Mouse (Mus musculus): Measurements from ENCODE around the gene Rab4b. TPM values are rescaled to one million over a fixed set of nuclear protein-coding genes. Genes with fewer than 3 reads are reported as not detected.

The Rab4b gene
- 51.2 and 53.5 TPM in 2 replicates for polyA plus RNA-seq (2016; fragmentation: Nextera tagmentation; extraction: Ambion mirVana)

GRCm38 (mm10) chr7:27178324-27179216 lies at the start of gene Rab4b:
Gene Rab4b (minus strand): TSS chr7:27178896.
- Histone ChIP-seq H3K4me3 (peak within 1 kb of the TSS; percentile 63), H3K9ac (peak within 1 kb of the TSS; percentile 57), H3K27ac (ENCODE audit: poor library complexity, severe bottlenecking) (peak within 1 kb of the TSS; percentile 83), H3K36me3 (peaks cover 33% of the 10 kb centered on the region), H3K4me1 (replicated peaks) (peaks cover 12% of the 10 kb centered on the region), H3K4me2 (peak within 1 kb of the TSS; percentile 64), H3K9me3 (replicated peaks) (no peaks in the 10 kb centered on the region), H3K27me3 (replicated peaks) (no peaks in the 10 kb centered on the region)
- WGBS: under 1% methylated on average over 53 of the region's 53 CpGs
- peak; percentile 98 for ATAC-seq (ENCODE audit: insufficient number of reproducible peaks, low FRiP score)

DNA sequence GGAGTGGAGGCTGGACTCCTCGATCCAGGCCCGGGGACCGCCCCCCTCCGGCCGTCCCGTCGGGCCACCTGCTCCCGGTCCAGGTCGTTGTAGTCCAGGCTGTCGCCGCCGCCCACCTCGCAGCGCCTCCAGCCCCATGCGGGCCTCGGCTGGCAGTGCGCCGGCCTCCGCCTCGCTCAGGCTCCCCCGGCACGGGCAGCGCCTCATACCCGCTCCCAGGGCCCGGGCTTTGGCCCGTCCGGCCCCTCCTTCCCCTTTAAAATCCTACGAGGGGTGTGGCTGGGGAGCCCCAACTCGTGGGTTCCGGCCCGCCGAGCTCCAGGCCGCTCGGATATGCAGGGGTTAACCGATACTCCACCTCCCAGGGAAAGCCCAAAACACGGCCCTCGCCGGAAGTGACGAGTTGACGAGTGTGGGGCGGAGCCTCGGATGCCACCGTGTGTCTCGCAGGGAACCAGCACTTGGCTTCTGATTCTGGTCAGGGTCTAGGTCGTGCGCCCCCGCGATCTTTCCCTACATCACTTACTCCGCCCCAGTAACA lies 49.7 kb upstream of the Rab4b start, which contains the start of gene Itpkc:
TSS of gene Itpkc (minus strand) at position 381 of the 541 bp plus-strand sequence.
- H3K4me1 ChIP-seq (replicated peaks): peaks cover 42% of the 10 kb centered on the region
- peak within 1 kb of the TSS; percentile 78 for H3K9ac ChIP-seq
- H3K9me3 ChIP-seq (replicated peaks): no peaks in the 10 kb centered on the region
- peak; percentile 89 for ATAC-seq (ENCODE audit: insufficient number of reproducible peaks, low FRiP score)
- whole genome bisulfite sequencing: under 1% methylated on average over 48 of the region's 49 CpGs
- no peaks in the 10 kb centered on the region for H3K27me3 ChIP-seq (replicated peaks)
- H3K4me2 ChIP-seq: peak within 1 kb of the TSS; percentile 76
- peak within 1 kb of the TSS; percentile 68 for H3K4me3 ChIP-seq
- H3K36me3 ChIP-seq: 0 out of 2 replicates have a peak, but pooled peaks cover 3% of the 10 kb centered on the region
- peak within 1 kb of the TSS; percentile 76 for H3K27ac ChIP-seq (ENCODE audit: poor library complexity, severe bottlenecking)

DNA sequence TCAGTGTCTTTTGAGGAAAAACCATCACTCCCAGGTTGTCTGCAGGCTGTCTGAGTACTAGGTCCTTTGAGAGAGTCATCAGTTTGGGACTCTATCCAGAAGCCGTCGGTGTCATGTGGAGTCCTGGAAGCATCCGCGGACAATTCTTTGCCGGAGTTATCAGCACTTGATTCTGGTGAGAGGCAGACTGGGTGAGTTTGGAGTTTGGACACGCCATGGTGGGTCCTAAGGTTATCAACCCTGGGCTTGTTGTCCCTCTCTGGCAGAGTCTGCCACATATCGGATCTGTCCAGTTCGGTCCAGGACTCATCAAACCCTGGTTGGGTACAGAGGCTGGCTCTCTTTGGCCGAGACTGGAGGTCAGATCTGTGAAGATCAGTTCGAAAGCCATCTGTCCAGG lies 49.0 kb upstream of the Rab4b start:
- H3K4me3 ChIP-seq: peak overlapping the region; percentile 68
- no peaks in the 10 kb centered on the region for H3K27me3 ChIP-seq (replicated peaks)
- H3K36me3 ChIP-seq: 0 out of 2 replicates have a peak, but pooled peaks cover 6% of the 10 kb centered on the region
- H3K9me3 ChIP-seq (replicated peaks): no peaks in the 10 kb centered on the region
- 2% methylated on average over 10 of the region's 10 CpGs for WGBS
- no peak overlapping the region for H3K27ac ChIP-seq (ENCODE audit: poor library complexity, severe bottlenecking)
- ATAC-seq (ENCODE audit: insufficient number of reproducible peaks, low FRiP score): no peak
- H3K9ac ChIP-seq: peak overlapping the region; percentile 78
- H3K4me1 ChIP-seq (replicated peaks): peaks cover 40% of the 10 kb centered on the region
- H3K4me2 ChIP-seq: peak overlapping the region; percentile 76

DNA sequence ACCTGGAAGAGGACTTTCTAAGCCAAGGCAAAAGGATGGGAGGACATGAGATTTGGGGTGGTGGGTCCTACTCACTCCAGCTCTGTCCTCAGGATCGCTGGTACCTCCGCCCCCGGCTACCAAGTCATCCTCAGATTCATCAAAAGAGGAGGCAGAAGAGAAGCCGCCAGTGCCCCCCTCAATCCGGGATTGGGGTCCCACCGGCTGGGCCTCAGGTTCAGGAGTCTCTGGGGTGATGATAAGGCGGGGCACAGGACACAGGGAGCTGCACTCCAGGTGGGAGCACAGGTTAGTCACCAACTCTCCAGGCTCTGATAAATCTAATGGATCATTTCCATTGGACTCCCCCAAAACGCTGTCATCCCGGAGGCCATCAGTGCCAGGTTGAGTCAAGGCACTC lies 48.6 kb upstream of the Rab4b start:
- Histone ChIP-seq H3K9ac (peak overlapping the region; percentile 78), H3K4me3 (peak overlapping the region; percentile 68), H3K27me3 (replicated peaks) (no peaks in the 10 kb centered on the region), H3K9me3 (replicated peaks) (no peaks in the 10 kb centered on the region), H3K4me2 (peak overlapping the region; percentile 76), H3K4me1 (replicated peaks) (peaks cover 40% of the 10 kb centered on the region), H3K36me3 (0 out of 2 replicates have a peak, but pooled peaks cover 6% of the 10 kb centered on the region), H3K27ac (ENCODE audit: poor library complexity, severe bottlenecking) (no peak overlapping the region)
- no peak for ATAC-seq (ENCODE audit: insufficient number of reproducible peaks, low FRiP score)
- WGBS: 34% methylated on average over 9 of the region's 9 CpGs

- Histone ChIP-seq H3K4me3 (no peak overlapping the region), H3K36me3 (peaks cover 7% of the 10 kb centered on the region; the same call in 1 of the 2 replicates), H3K9me3 (replicated peaks) (no peaks in the 10 kb centered on the region), H3K4me1 (replicated peaks) (peaks cover 40% of the 10 kb centered on the region), H3K9ac (peak overlapping the region; percentile 43; the same call in 1 of the 2 replicates), H3K27me3 (replicated peaks) (no peaks in the 10 kb centered on the region), H3K27ac (ENCODE audit: poor library complexity, severe bottlenecking) (no peak overlapping the region), H3K4me2 (0 out of 2 replicates have a peak overlapping the region, but pooled peaks have one; percentile 1)
- ATAC-seq (ENCODE audit: insufficient number of reproducible peaks, low FRiP score): no peak
- WGBS: 82% methylated on average over 11 of the region's 11 CpGs
Measured at GRCm38 (mm10) chr7:27224877-27225575, 46.3 kb upstream of the Rab4b start.

DNA sequence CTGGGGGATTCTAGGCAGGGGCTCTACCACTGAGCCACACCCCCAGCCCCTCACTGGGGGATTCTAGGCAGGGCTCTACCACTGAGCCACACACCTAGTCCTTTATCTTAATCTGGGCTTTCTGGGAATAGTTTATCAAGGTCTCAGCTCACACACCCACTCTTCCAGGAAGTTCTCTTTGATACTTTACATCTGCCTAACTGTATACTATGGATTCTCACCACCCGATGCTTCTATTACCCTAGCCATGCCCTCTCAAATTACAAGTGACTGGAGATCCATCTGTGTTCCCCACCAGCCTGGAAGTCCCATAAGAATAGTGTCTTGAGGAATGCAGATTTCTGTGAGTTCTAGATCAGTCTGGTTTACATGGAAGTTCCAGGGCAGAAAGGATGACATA lies 43.8 kb upstream of the Rab4b start:
- Histone ChIP-seq H3K4me1 (replicated peaks) (peaks cover 35% of the 10 kb centered on the region), H3K27me3 (replicated peaks) (no peaks in the 10 kb centered on the region), H3K4me2 (no peak overlapping the region), H3K4me3 (no peak overlapping the region), H3K9ac (no peak overlapping the region), H3K27ac (ENCODE audit: poor library complexity, severe bottlenecking) (no peak overlapping the region), H3K36me3 (peaks cover 24% of the 10 kb centered on the region), H3K9me3 (replicated peaks) (no peaks in the 10 kb centered on the region)
- WGBS: 61% methylated on average over 1 of the region's 1 CpGs
- no peak for ATAC-seq (ENCODE audit: insufficient number of reproducible peaks, low FRiP score)

- Histone ChIP-seq H3K27me3 (replicated peaks) (no peaks in the 10 kb centered on the region), H3K36me3 (peaks cover 30% of the 10 kb centered on the region), H3K4me2 (no peak overlapping the region), H3K27ac (ENCODE audit: poor library complexity, severe bottlenecking) (no peak overlapping the region), H3K9ac (no peak overlapping the region), H3K4me1 (replicated peaks) (peaks cover 29% of the 10 kb centered on the region), H3K9me3 (replicated peaks) (no peaks in the 10 kb centered on the region), H3K4me3 (no peak overlapping the region)
- ATAC-seq (ENCODE audit: insufficient number of reproducible peaks, low FRiP score): no peak
- WGBS: 79% methylated on average over 6 of the region's 6 CpGs
Measured at GRCm38 (mm10) chr7:27221939-27222338, 43.2 kb upstream of the Rab4b start.

GRCm38 (mm10) chr7:27219937-27220336 lies 41.2 kb upstream of the Rab4b start:
- no peak for ATAC-seq (ENCODE audit: insufficient number of reproducible peaks, low FRiP score)
- H3K4me1 ChIP-seq (replicated peaks): peaks cover 9% of the 10 kb centered on the region
- no peak overlapping the region for H3K4me2 ChIP-seq
- H3K9ac ChIP-seq: no peak overlapping the region
- H3K9me3 ChIP-seq (replicated peaks): no peaks in the 10 kb centered on the region
- peaks cover 37% of the 10 kb centered on the region for H3K36me3 ChIP-seq
- H3K27me3 ChIP-seq (replicated peaks): no peaks in the 10 kb centered on the region
- 83% methylated on average over 11 of the region's 11 CpGs for whole genome bisulfite sequencing
- H3K4me3 ChIP-seq: no peak overlapping the region
- H3K27ac ChIP-seq (ENCODE audit: poor library complexity, severe bottlenecking): no peak overlapping the region

GRCm38 (mm10) chr7:27218586-27218985 lies 39.9 kb upstream of the Rab4b start:
- no peak overlapping the region for H3K4me2 ChIP-seq
- H3K27me3 ChIP-seq (replicated peaks): no peaks in the 10 kb centered on the region
- H3K36me3 ChIP-seq: peaks cover 44% of the 10 kb centered on the region
- no peaks in the 10 kb centered on the region for H3K9me3 ChIP-seq (replicated peaks)
- no peaks in the 10 kb centered on the region for H3K4me1 ChIP-seq (replicated peaks)
- 79% methylated on average over 7 of the region's 7 CpGs for WGBS
- no peak overlapping the region for H3K9ac ChIP-seq
- no peak for ATAC-seq (ENCODE audit: insufficient number of reproducible peaks, low FRiP score)
- H3K27ac ChIP-seq (ENCODE audit: poor library complexity, severe bottlenecking): no peak overlapping the region
- H3K4me3 ChIP-seq: no peak overlapping the region

DNA sequence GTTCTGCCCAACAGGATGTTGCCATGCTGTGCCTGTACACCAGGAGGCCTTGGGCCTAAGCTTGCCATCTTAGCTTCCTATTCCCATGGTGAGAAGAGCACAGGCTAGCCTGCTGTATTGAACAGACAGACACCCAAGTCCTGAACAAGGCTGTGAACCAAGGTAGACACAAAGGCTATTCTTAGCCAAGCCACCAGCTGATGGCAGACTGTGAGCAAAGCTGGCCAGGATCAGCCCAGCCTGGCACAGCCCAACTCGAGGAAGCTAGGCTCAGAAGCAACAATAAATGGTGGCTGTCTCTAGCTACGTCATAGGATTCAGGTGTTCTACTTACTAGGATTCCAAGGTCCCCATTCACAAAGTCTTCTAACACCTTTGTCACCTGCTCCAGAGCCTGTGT lies 33.9 kb upstream of the Rab4b start:
- no peak overlapping the region for H3K9ac ChIP-seq
- no peaks in the 10 kb centered on the region for H3K9me3 ChIP-seq (replicated peaks)
- ATAC-seq (ENCODE audit: insufficient number of reproducible peaks, low FRiP score): no peak
- H3K4me2 ChIP-seq: no peak overlapping the region
- no peak overlapping the region for H3K27ac ChIP-seq (ENCODE audit: poor library complexity, severe bottlenecking)
- 75% methylated on average over 2 of the region's 2 CpGs for WGBS
- H3K36me3 ChIP-seq: peaks cover 72% of the 10 kb centered on the region
- no peaks in the 10 kb centered on the region for H3K27me3 ChIP-seq (replicated peaks)
- no peaks in the 10 kb centered on the region for H3K4me1 ChIP-seq (replicated peaks)
- H3K4me3 ChIP-seq: no peak overlapping the region

All from heart, embryonic 12.5 days (tissue).